Mouse (Mus musculus) intestine, embryonic 14.5 days (tissue): ENCODE data around the gene Lpin2. TPM values are rescaled to one million over a fixed set of nuclear protein-coding genes. Genes with fewer than 3 reads are reported as not detected.

Source experiments
- ATAC-seq: fragments of 200-750 bp; cut with Nextera tagmentation; replicated peaks from 2 replicates; pipeline ENCODE4 v1.8.0; 2017; ENCODE audit warnings: low read depth, moderate number of reproducible peaks, moderate TSS enrichment, moderate library complexity; ENCODE audit not compliant: low FRiP score, low TSS enrichment
- DNase-seq: peaks from one replicate; pipeline ENCODE4 v3.0.0-alpha.2; 2018; ENCODE audit warnings: low spot score
- H3K27ac ChIP-seq: fragments of 300-500 bp; sonication (generic); 2 replicates; pipeline ENCODE4 v1.5.1; 2014; ENCODE audit warnings: low read depth, mild to moderate bottlenecking, control low read depth
- H3K27me3 ChIP-seq: fragments of 300-500 bp; sonication (generic); replicated peaks from 2 replicates; pipeline ENCODE4 v1.6.1; 2014; ENCODE audit warnings: low read length, control low read depth; ENCODE audit not compliant: control insufficient read depth, insufficient read depth
- H3K36me3 ChIP-seq: fragments of 300-500 bp; sonication (generic); 2 replicates; pipeline ENCODE4 v1.6.1; 2014; ENCODE audit warnings: low read length, control low read depth; ENCODE audit not compliant: control insufficient read depth, insufficient read depth
- H3K4me1 ChIP-seq: fragments of 300-500 bp; sonication (generic); replicated peaks from 2 replicates; pipeline ENCODE4 v1.6.1; 2014; ENCODE audit warnings: low read length, control low read depth, mixed read lengths; ENCODE audit not compliant: control insufficient read depth, insufficient read depth
- H3K4me2 ChIP-seq: fragments of 300-500 bp; sonication (generic); 2 replicates; pipeline ENCODE4 v1.6.1; 2014; ENCODE audit warnings: low read length
- H3K4me3 ChIP-seq: fragments of 300-500 bp; sonication (generic); 2 replicates; pipeline ENCODE4 v1.5.1; 2014; ENCODE audit warnings: low read depth, low read length, control low read depth, mixed read lengths
- H3K9ac ChIP-seq: fragments of 300-500 bp; sonication (generic); 2 replicates; pipeline ENCODE4 v1.6.1; 2014; ENCODE audit warnings: mild to moderate bottlenecking, low read length
- H3K9me3 ChIP-seq: fragments of 300-500 bp; sonication (generic); 2 replicates; pipeline ENCODE4 v1.6.1; 2016; ENCODE audit warnings: low read length, control low read depth; ENCODE audit not compliant: control insufficient read depth
- WGBS: fragments of 180-500 bp; shearing (Covaris S2); extraction: QIAGEN DNeasy Blood & Tissue Kit; methylation state at CpG from one replicate; pipeline ENCODE4 v1.1.7; 2014; 5-methylcytosine and 5-hydroxymethylcytosine counted together
- polyA plus RNA-seq: library from polyadenylated mRNA; unstranded; fragments of >200 nt; fragmentation: Nextera tagmentation; extraction: Ambion mirVana; gene quantifications from 2 replicates; pipeline ENCODE4 v1.2.1, GENCODE M21; 2014

The Lpin2 gene
- polyA plus RNA-seq, 1 experiment from 2014 or later, result 27.3 TPM

- Histone ChIP-seq H3K9me3 (no peaks in the 10 kb centered on the region), H3K4me2 (no peak overlapping the region), H3K27ac (no peak overlapping the region), H3K4me1 (no peaks in the 10 kb centered on the region), H3K27me3 (no peaks in the 10 kb centered on the region), H3K4me3 (no peak overlapping the region), H3K36me3 (no peaks in the 10 kb centered on the region), H3K9ac (no peak overlapping the region)
- 84% methylated on average over 6 of the region's 6 CpGs for WGBS
- DNase-seq, result no peak
- no peak for ATAC-seq
These were observed 109.6 kb downstream of the Lpin2 start for GRCm38 (mm10) chr17:71291897-71292420.

GRCm38 (mm10) chr17:71292897-71293296 lies 110.5 kb downstream of the Lpin2 start:
- DNase-seq (no peak), ATAC-seq (no peak)
- 74% methylated on average over 4 of the region's 4 CpGs for WGBS
- Histone ChIP-seq H3K4me2 (no peak overlapping the region), H3K9me3 (no peaks in the 10 kb centered on the region), H3K36me3 (no peaks in the 10 kb centered on the region), H3K9ac (no peak overlapping the region), H3K4me1 (no peaks in the 10 kb centered on the region), H3K27me3 (no peaks in the 10 kb centered on the region), H3K27ac (no peak overlapping the region), H3K4me3 (no peak overlapping the region)

GRCm38 (mm10) chr17:71294570-71294969 lies 112.2 kb downstream of the Lpin2 start:
- H3K4me2 ChIP-seq, result no peak overlapping the region
- no peak overlapping the region for H3K4me3 ChIP-seq
- no peaks in the 10 kb centered on the region for H3K27me3 ChIP-seq
- WGBS, result 77% methylated on average over 3 of the region's 3 CpGs
- no peak overlapping the region for H3K27ac ChIP-seq
- ATAC-seq, result no peak
- DNase-seq, result no peak
- no peaks in the 10 kb centered on the region for H3K36me3 ChIP-seq
- H3K4me1 ChIP-seq, result no peaks in the 10 kb centered on the region
- H3K9me3 ChIP-seq, result no peaks in the 10 kb centered on the region
- H3K9ac ChIP-seq, result no peak overlapping the region

Other genes with a start within 250 kb of the Lpin2 start
- gene Myom1, start 179.9 kb upstream of the Lpin2 start, polyA plus RNA-seq, result 18.5 and 20.1 TPM in 2 replicates
- gene Myl12a, start 179.7 kb upstream of the Lpin2 start, polyA plus RNA-seq, result 536 and 581 TPM in 2 replicates
- 0.66 and 1.4 TPM in 2 replicates for gene Emilin2, start 129.4 kb downstream of the Lpin2 start, polyA plus RNA-seq